Mouse (Mus musculus): Measurements from ENCODE around the gene Pex14.
A peak's percentile ranks its signal among the peaks of the same experiment; 100 is the strongest.

- peak; percentile 78 for TF ChIP-seq CTCF (IDR thresholded peaks at IDR 0.05)
- no peak for TF ChIP-seq POLR2A (IDR thresholded peaks at IDR 0.05; ENCODE audit: insufficient read depth, low read depth, low read length)
Measured at GRCm38 (mm10) chr4:149075871-149076575, 23.7 kb downstream of the Pex14 start.

All from heart, adult 2 months (tissue).